Mouse (Mus musculus) lung, adult 2 months (tissue): ENCODE measurements around the gene Sptbn4.

Experiments used
- CTCF ChIP-seq: fragments of 200-500 bp; IDR thresholded peaks from 2 replicates; pipeline ENCODE4 v1.5.1; 2011; ENCODE audit warnings: mild to moderate bottlenecking, low read length, control low read depth; ENCODE audit not compliant: insufficient read depth
- POLR2A ChIP-seq: fragments of 200-500 bp; IDR thresholded peaks from 2 replicates; pipeline ENCODE4 v1.6.1; 2011; ENCODE audit warnings: low read depth, mild to moderate bottlenecking, control low read depth, low read length, borderline replicate concordance; ENCODE audit errors: extremely low read depth

GRCm38 (mm10) chr7:27427387-27427786 is 20.1 kb downstream of the Sptbn4 start:
- no peak for TF ChIP-seq POLR2A
- no peak for TF ChIP-seq CTCF
